Mouse (Mus musculus) spleen, adult 2 months (tissue): ENCODE data around the gene Fam163b. TPM values are rescaled to one million over a fixed set of nuclear protein-coding genes. Genes with fewer than 3 reads are reported as not detected.

ENCODE experiments used
- DNase-seq, 2 experiments: peaks; one replicate each; pipeline versions ENCODE4 v3.0.0 to v3.0.0-alpha.2; 2012 to 2021; ENCODE audit warnings: low spot score in 2 of 2, low read depth in 1 of 2
- H3K27ac ChIP-seq: fragments of 200-500 bp; 2 replicates; pipeline ENCODE4 v1.5.1; 2012; ENCODE audit warnings: low read length, inconsistent platforms; ENCODE audit not compliant: insufficient read depth
- H3K27me3 ChIP-seq: fragments of 200-500 bp; 2 replicates; pipeline ENCODE4 v1.6.1; 2012; ENCODE audit warnings: mild to moderate bottlenecking, moderate library complexity, low read length, inconsistent platforms; ENCODE audit not compliant: control insufficient read depth, insufficient read depth
- H3K36me3 ChIP-seq: fragments of 200-500 bp; 2 replicates; pipeline ENCODE4 v1.6.1; 2012; ENCODE audit warnings: mild to moderate bottlenecking, low read length, inconsistent platforms; ENCODE audit not compliant: control insufficient read depth, insufficient read depth
- H3K4me1 ChIP-seq: fragments of 200-500 bp; 2 replicates; pipeline ENCODE4 v1.6.1; 2011; ENCODE audit warnings: inconsistent platforms; ENCODE audit not compliant: control insufficient read depth, insufficient read depth, insufficient read length
- H3K4me3 ChIP-seq: fragments of 200-500 bp; 2 replicates; pipeline ENCODE4 v1.5.1; 2011; ENCODE audit warnings: mild to moderate bottlenecking, inconsistent platforms; ENCODE audit not compliant: insufficient read depth, insufficient read length; ENCODE audit errors: extremely low read depth
- CTCF ChIP-seq: fragments of 200-500 bp; IDR thresholded peaks from 2 replicates; pipeline ENCODE4 v1.5.1; 2011; ENCODE audit warnings: mild to moderate bottlenecking, inconsistent platforms; ENCODE audit not compliant: insufficient read depth, insufficient read length, insufficient replicate concordance; ENCODE audit errors: extremely low read depth
- POLR2A ChIP-seq: fragments of 200-500 bp; IDR thresholded peaks from 2 replicates; pipeline ENCODE4 v1.6.1; 2011; ENCODE audit warnings: low read depth, low read length, inconsistent platforms
- WGBS: fragments of 180-500 bp; shearing (Covaris S2); methylation state at CpG from one replicate; pipeline ENCODE4 v1.1.7; 2018; 5-methylcytosine and 5-hydroxymethylcytosine counted together
- polyA plus RNA-seq: library from polyadenylated mRNA; depleted of rRNA; stranded (reverse); fragments of >200 nt; gene quantifications from 2 replicates; pipeline ENCODE4 v1.2.3, GENCODE M21; 2012

Fam163b gene
- polyA plus RNA-seq, 1 experiment: not detected

DNA sequence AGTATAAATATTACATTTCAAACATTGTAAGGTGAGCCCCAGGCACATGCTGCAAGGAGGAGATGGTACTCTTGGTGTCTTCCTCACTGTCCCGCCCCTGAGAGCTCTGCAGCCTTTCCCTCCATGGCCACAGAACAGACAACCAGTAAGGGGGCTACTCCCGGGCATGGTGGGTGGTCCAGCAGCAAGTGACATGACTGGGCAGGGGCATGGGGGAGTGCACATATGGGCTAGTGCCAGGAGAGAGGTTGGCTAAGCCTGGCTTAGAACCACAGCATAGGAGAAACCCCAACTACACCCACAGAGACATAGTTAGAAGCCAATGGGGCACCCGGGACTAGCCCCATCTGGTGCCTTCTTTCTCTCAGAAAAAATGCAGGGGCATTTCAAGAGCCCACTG, 6.0 kb downstream of the Fam163b start:
- no peak for DNase-seq
- WGBS: 71% methylated on average over 3 of the region's 3 CpGs
- Histone ChIP-seq H3K4me3 (no peak overlapping the region), H3K36me3 (no peaks in the 10 kb centered on the region), H3K4me1 (no peaks in the 10 kb centered on the region), H3K27me3 (no peaks in the 10 kb centered on the region), H3K27ac (no peak overlapping the region)
- TF ChIP-seq CTCF (no peak), POLR2A (no peak)

DNA sequence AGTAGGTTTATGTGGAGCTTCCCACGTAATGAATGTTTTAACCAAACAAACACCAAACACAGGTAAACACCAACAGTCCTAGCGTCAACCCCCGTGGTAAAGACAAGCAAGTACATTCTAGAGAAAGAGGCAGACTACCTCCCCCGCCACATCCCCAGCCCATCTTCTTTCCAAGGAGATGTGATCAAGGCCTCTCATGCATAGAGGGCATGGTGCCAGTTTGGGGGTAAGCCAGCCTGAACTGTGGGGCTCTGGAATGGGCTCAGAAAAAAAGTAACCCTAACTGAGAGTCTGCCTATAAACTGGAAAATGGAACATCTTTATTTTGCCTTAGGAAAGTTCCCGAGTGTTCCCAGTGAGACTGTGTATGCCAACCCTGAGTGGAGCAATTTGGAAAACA, 6.4 kb downstream of the Fam163b start:
- H3K36me3 ChIP-seq: no peaks in the 10 kb centered on the region
- no peak overlapping the region for H3K4me3 ChIP-seq
- no peaks in the 10 kb centered on the region for H3K4me1 ChIP-seq
- 82% methylated on average over 5 of the region's 5 CpGs for WGBS
- no peak overlapping the region for H3K27ac ChIP-seq
- no peak for DNase-seq
- no peaks in the 10 kb centered on the region for H3K27me3 ChIP-seq
- no peak for TF ChIP-seq POLR2A
- TF ChIP-seq CTCF: no peak

GRCm38 (mm10) chr2:27128990-27129389, 13.3 kb downstream of the Fam163b start:
- Histone ChIP-seq H3K4me3 (no peak overlapping the region), H3K4me1 (peaks cover 3% of the 10 kb centered on the region; the same call in 1 of the 2 replicates), H3K27me3 (no peaks in the 10 kb centered on the region), H3K36me3 (no peaks in the 10 kb centered on the region), H3K27ac (no peak overlapping the region)
- TF ChIP-seq CTCF: no peak
- TF ChIP-seq POLR2A: no peak
- DNase-seq: no peak
- WGBS: 18% methylated on average over 3 of the region's 3 CpGs

GRCm38 (mm10) chr2:27126496-27126895, 15.8 kb downstream of the Fam163b start:
- DNase-seq: no peak
- Histone ChIP-seq H3K27ac (no peak overlapping the region), H3K4me1 (peaks cover 18% of the 10 kb centered on the region), H3K36me3 (no peaks in the 10 kb centered on the region), H3K27me3 (no peaks in the 10 kb centered on the region), H3K4me3 (no peak overlapping the region)
- TF ChIP-seq CTCF (no peak), POLR2A (no peak)
- 77% methylated on average over 4 of the region's 4 CpGs for WGBS

DNA sequence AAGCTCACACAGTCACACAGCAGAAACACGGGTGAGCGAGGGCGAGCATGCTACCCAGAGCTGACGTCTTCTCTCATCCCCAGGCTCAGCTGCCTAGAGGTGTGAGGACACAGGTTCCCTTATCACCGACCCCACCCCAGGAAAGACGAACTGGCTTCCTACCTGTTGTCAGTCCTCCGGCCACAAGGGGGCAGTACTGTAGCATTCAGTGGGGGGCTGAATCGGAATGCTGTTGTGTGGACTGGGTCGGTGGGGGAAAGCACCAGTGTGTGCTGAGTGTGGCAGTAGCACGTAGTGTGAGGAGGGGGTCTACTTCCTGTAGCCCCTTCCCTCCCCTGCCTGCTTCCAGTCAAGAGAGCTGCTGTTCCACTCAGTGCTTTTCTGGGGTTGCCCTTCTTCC, 16.3 kb downstream of the Fam163b start:
- DNase-seq: peak; percentile 12 to 56
- H3K27me3 ChIP-seq: no peaks in the 10 kb centered on the region
- no peak overlapping the region for H3K4me3 ChIP-seq
- TF ChIP-seq POLR2A (no peak), CTCF (peak; percentile 82; the same call in 1 of the 2 replicates)
- no peaks in the 10 kb centered on the region for H3K36me3 ChIP-seq
- WGBS: 44% methylated on average over 10 of the region's 10 CpGs
- H3K4me1 ChIP-seq: peaks cover 23% of the 10 kb centered on the region
- no peak overlapping the region for H3K27ac ChIP-seq

GRCm38 (mm10) chr2:27123121-27123520, 19.2 kb downstream of the Fam163b start:
- WGBS: 85% methylated on average over 4 of the region's 4 CpGs
- no peak overlapping the region for H3K27ac ChIP-seq
- H3K4me1 ChIP-seq: peaks cover 20% of the 10 kb centered on the region
- DNase-seq: no peak
- no peaks in the 10 kb centered on the region for H3K36me3 ChIP-seq
- H3K4me3 ChIP-seq: no peak overlapping the region
- TF ChIP-seq POLR2A (no peak), CTCF (no peak)
- H3K27me3 ChIP-seq: no peaks in the 10 kb centered on the region

DNA sequence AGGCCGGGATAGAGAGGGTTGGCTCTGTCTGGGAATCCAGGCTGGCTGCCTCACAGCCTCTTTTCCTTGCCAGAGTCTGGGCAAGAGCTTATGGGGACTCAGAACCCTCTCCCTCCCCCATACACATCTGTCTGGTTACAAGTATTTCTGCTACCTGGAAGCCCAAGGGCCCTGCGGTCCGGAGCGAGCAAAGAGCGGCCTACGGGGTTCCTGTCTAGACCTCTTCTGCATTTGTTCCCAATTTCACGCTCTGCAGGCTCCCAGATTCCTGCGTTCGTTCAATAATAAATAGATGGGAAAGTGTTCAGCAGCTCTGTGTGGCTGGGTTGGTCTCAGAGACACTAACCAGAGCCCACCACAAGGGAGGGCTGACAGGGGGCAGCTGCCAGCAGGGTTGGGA, 19.7 kb downstream of the Fam163b start:
- DNase-seq: no peak
- H3K4me3 ChIP-seq: no peak overlapping the region
- TF ChIP-seq CTCF: no peak
- TF ChIP-seq POLR2A: no peak
- peak overlapping the region; percentile 57 for H3K27ac ChIP-seq
- 22% methylated on average over 9 of the region's 9 CpGs for WGBS
- peaks cover 20% of the 10 kb centered on the region for H3K4me1 ChIP-seq
- H3K36me3 ChIP-seq: no peaks in the 10 kb centered on the region
- no peaks in the 10 kb centered on the region for H3K27me3 ChIP-seq
